Mouse (Mus musculus): ENCODE data around the gene Manf. TPM values are rescaled to one million over a fixed set of nuclear protein-coding genes. Genes with fewer than 3 reads are reported as not detected.

Manf gene
- total RNA-seq, 2 experiments from 2014 or later, result 130 to 147 TPM

DNA sequence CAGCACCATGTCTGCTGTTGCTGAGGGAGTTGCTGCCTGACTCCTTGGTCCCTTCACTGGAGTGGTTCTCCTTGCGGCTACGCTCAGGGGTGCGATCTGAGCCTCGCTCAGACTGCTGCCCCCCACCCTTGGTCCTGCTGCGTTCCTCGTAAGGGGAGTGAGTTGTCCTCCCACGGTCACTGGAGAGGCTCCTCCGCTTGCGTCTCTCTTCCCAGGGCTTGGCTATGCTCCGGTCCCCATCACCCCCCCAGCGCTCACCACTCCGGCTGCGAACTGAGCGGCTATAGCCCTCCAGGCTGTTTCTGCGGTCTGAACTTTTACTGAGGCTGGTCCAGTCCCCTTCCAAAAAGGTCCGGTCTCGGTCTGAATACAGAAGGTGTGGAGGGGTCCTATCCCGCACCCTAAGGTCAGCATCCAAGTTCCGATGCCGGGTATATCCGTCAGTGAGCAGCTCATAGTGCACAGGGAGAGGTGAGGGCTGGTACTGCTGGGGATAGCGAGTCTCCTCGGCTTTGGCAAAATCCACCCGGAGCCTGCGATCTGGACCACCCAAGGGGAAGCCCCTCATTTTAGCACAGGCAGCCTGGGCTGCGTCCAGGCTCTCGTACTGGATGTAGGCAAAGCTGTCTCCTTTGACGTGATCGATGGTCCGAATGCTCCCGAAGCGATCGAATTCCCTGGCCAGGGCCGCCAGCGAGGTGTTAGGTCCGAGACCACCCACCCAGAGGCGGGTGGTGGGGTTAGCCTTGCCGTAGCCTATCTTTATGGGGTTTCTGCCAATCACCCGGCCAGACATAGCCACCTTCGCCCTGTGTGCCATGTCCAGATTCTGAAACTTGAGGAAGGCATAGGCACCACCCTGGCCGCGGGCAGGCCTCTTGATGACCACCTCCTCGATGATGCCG is 6.5 kb downstream of the Manf start:
- DNase-seq (ENCODE audit: low spot score in 2 of 2), result peak in 1 of 2 experiments; percentile 36

- no peak for DNase-seq (ENCODE audit: low spot score in 2 of 2)
Measured at GRCm38 (mm10) chr9:106884306-106884705, 7.5 kb downstream of the Manf start.

DNA sequence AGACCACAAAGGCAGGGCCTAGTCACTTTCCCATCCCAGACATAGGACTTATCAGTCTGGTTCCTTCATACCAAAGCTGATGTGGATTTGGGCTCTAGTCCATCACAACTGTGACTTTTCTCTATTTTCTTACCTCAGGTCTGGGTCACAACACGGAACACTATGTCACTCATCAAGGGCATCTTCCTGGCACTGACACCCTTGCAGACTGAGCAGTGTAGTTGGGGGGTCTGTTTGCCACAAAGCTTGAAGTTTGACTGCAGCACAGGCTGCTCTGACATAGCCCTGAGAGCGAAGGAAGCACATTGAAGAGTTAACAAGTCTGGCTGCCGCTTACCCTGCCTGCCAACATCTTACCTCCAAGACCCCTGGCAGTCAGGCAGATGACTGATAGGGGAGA is 8.7 kb downstream of the Manf start:
- no peak for DNase-seq (ENCODE audit: low spot score in 2 of 2)

DNA sequence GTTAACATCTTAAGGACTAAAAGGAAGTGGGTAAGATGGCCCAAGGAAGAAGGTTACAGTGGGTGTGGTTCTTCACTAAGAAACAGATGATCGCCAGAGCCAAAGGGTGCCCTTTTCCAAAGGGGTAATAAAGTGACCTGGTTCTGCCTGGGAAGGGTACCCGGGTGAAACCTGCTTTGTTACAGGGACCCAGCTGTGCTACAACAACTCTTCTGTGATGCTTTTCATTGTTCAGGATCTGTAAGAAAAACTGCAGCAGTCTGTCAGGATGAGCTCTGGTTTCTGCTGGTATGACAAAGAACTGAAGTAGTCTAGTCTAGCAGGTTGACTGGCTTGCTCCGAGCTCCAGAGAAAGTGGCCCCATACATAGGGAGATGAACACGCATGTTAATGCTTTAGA is 9.6 kb downstream of the Manf start:
- no peak for DNase-seq (ENCODE audit: low spot score in 2 of 2)

GRCm38 (mm10) chr9:106881071-106881755 is 10.6 kb downstream of the Manf start:
- DNase-seq (ENCODE audit: low spot score in 2 of 2), result no peak

- no peak for DNase-seq (ENCODE audit: low spot score in 2 of 2)
Measured at GRCm38 (mm10) chr9:106879471-106879870, 12.3 kb downstream of the Manf start.

DNA sequence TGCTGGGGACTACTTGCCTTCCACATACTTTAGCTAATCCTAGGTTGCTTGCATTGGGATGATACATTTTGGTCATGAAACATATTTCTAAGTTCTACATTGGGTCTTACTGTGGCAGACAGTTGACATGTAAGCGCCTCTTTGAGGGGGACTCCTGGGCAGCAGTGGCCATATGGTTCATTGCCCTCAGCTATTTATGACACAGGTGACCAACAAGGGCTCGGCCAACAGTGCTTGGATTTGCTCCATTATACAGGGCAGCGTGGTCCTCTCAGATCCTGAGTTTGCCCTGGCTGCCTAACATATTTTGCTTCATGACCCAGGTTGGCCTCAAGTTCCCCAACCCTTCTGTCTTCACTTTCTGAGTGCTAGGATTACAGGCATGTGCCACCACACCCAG is 15.1 kb downstream of the Manf start:
- no peak for DNase-seq (ENCODE audit: low spot score in 2 of 2)

DNA sequence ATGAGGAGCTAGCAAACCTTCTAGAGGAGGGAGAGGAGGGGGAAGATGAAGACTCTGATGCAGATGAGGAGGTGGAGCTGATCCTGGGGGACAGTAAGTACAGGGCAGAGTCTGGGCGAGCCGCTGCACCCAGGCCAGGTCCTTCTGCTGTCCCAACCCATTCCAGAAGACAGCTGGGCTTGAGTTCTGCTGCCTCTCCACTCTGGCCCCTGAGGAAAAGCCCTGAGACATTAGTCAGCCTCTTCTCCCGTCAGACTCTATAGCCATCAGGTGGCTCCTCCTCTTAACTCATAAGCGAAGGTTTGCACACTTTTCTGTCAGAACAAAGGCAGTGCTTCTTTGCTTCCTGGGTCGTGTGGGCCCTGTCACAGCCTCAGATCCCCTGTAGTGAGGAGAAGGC is 17.6 kb downstream of the Manf start:
- no peak for DNase-seq (ENCODE audit: low spot score in 2 of 2)

DNA sequence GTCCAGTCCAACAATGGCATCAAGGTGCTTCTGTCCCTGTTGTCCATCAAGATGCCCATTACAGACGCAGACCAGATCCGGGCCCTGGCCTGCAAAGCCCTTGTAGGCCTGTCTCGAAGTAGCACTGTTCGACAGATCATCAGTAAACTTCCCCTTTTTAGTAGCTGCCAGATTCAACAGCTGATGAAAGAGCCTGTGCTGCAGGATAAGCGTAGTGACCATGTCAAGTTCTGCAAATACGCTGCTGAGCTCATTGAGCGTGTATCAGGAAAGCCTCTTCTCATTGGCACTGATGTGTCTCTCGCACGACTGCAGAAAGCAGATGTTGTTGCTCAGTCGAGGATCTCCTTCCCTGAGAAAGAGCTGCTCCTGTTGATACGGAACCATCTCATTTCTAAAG is 33.7 kb downstream of the Manf start:
- DNase-seq (ENCODE audit: low spot score in 2 of 2), result no peak

GRCm38 (mm10) chr9:106856664-106857063 is 35.1 kb downstream of the Manf start:
- no peak for DNase-seq (ENCODE audit: low spot score in 2 of 2)

GRCm38 (mm10) chr9:106842800-106843199 is 49.0 kb downstream of the Manf start:
- DNase-seq (ENCODE audit: low spot score in 2 of 2), result no peak

GRCm38 (mm10) chr9:106840569-106840968 is 51.2 kb downstream of the Manf start:
- no peak for DNase-seq (ENCODE audit: low spot score in 2 of 2)

DNA sequence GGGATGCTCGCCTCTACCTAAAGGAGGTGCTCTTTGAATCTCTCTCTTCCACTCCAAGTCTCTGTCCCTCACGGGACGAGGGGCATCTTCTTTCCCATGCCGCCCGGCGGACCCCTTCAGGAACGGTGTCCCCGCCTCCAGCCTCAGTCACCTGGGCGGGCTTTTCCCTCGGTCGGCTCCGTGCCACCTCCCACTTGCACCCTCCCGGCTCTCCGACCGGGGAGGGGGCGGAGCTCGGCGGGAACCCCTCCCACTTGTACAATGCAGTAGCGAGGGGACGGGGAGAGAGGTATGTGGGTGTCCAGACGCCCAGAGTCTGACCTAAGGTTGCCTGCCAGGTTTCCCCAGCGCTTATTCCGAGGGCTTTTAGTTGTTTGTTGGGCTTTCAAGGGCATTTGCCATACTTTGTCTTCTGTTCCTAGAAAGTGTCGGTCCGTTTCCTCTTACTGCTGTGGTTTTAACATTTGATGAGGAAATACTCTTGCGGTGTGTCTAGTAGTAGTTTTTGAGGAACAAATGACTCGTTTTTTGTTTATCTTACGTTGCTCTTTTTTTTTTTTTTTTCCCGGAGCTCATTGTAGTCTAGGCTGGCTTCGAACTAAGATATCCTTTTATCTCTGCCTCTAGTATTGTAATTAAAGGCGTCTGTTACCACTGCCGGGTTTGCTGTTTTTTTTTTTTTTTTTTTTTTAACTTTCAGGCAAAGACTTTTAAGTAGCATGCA is 69.2 kb downstream of the Manf start:
- DNase-seq (ENCODE audit: low spot score in 2 of 2), result peak; percentile 69 to 74

- peak; percentile 89 to 93 for DNase-seq (ENCODE audit: low spot score in 2 of 2)
Measured at GRCm38 (mm10) chr9:106821618-106822380, 70.0 kb downstream of the Manf start, which contains the start of gene Dcaf1. Dcaf1 (plus strand) TSS chr9:106821874.

DNA sequence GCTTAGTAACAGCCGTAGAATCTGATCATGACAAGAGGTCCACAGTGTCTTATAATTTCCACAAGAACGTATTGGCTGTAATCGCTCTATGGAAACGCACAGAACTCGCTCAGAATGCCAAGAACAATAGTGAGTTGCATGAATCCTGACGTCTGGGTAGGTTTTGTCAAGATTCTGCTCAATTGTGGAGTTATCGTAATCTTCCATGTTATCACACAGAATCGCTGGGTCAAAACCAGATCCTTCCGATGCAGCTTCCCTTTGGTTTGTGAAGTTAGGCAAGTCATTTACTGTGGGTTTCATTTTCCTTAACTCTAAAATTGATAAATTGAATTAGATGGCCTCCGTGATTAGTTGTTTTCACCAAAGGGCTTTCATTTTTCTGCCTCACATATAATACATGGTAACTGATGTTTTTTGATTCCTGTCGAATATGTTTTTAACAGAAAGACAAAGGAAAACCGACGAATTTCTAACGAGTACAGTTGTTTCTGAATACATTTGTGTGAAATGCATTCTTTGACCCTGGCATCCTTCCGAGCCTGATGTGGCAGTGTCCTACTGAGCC is 70.6 kb downstream of the Manf start:
- DNase-seq (ENCODE audit: low spot score in 2 of 2), result peak in 1 of 2 experiments; percentile 1

DNA sequence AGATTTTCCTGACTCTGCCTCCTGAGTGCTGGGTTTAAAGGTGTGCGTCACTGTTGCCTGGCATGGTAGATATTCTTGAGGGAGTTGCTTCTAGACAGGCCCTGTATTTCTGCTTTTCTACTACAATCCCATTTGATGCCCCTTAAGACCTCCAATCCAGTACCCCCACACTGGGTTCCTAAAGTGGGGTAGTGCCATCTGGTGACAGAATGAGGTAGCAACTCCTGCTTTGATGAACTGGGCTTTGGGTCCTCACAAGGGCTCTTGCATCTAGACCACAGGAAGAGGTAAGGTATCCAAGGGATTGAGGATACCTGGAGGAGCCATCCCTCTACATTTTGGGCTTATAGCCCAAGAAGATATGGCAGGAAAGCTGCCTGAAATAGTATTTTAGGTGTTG is 72.6 kb downstream of the Manf start:
- peak; percentile 13 to 16 for DNase-seq (ENCODE audit: low spot score in 2 of 2)

DNA sequence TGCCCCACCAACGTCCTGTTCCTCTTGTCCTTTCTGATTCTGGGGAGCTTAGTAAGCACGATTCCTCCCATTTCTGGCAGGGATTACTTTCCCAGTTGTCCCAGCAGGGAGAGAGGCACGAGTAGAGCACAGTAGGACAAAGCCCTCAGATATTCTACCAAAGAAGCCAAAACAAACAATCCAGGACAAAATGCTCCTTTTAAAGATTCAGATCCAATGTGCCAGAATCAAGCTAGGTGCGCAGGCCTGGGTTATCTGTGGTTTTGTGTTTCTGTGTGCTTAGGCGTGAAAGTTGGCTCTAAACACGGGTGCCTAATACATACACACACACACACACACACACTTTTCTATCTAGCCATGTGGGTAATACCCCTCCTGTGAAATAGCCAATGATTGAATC is 73.6 kb downstream of the Manf start:
- no peak for DNase-seq (ENCODE audit: low spot score in 2 of 2)

GRCm38 (mm10) chr9:106806503-106806902 is 85.3 kb downstream of the Manf start:
- no peak for DNase-seq (ENCODE audit: low spot score in 2 of 2)

DNA sequence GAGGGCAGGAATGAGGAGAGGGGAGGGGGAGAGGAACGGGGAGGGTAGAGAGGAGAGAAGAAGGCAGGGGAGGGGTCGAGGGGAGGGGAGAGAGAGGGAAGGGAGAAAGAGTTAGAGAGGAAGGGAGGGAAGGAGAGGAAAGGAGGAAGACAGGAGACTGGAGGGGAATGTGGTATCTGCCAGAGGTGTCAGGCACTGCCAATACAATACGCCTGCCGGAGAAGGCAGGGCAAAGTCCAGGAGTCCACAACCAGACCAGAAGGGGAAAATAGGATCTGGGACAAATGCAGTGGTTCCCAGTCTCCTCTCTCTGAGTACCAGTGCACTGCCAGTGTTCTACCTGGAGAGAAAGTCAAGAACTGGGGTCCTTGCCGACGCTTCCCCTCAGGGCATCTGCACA is 100.9 kb downstream of the Manf start:
- no peak for DNase-seq (ENCODE audit: low spot score in 2 of 2)

DNA sequence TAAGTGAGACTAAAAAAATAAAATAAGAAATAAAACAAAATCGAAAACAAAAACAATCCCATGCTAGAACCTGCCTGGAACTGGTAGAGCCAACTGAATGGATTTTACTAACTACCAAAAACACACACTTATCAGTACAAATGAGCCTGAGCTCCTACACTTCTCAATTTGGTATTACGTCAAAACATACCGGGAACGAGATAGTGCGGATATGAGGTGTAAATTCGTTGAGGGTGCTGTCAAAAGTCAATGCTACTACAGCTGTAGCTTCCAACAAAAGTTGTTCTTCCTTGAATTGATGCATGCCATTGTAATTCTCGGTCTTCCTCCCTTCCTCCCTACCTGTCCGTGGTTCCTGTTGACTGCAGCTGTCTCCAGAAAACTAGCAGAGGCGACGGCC is 102.4 kb downstream of the Manf start:
- DNase-seq (ENCODE audit: low spot score in 2 of 2), result no peak
